Comparison of ENCODE assay signal across 10 mouse cellular contexts in genomic region chr9:74854073-74854591, GRCm38 (mm10). TPM values are rescaled to one million over a fixed set of nuclear protein-coding genes. Genes with fewer than 3 reads are reported as not detected.
DNase-seq lines count a peak whose midpoint lies in the region; ATAC-seq and TF ChIP-seq lines count a peak whose summit lies in the region.
"Had no signal": no experiment of that assay in that cellular context is flagged by ENCODE, and none has a peak within 500 bp of the region (broad histone marks: within the 10 kb centered on the region; RNA-seq: fewer than 3 reads in every experiment).

No protein-coding gene starts in this region.

- DNase-seq in liver, embryonic 11.5 days (ENCODE audit: low spot score): peak; percentile 39
- no peak for DNase-seq in liver
- DNase-seq in embryonic facial prominence, embryonic 10.5 days (ENCODE audit: low spot score): peak; percentile 59
- DNase-seq in hindbrain, postnatal 0 days (ENCODE audit: low spot score): no peak
- no peak for DNase-seq in spleen, postnatal 14 days (ENCODE audit: low spot score in 2 of 2)
- DNase-seq in heart, postnatal 36 days: no peak
- DNase-seq: heart, adult 18-20 months; kidney, adult 11 months; lung, adult 18-20 months had no signal

- H3K27me3 ChIP-seq in liver, embryonic 11.5 days (replicated peaks; ENCODE audit: control insufficient read depth, insufficient read depth, low read length): peaks cover 100% of the 10 kb centered on the region
- peaks cover 100% of the 10 kb centered on the region for H3K27me3 ChIP-seq in embryonic facial prominence, embryonic 10.5 days (replicated peaks; ENCODE audit: low read depth, poor library complexity, severe bottlenecking)
- H3K27me3 ChIP-seq in hindbrain, postnatal 0 days (ENCODE audit: insufficient read depth, low read length): peaks cover 84% of the 10 kb centered on the region
- H3K27me3 ChIP-seq in neural tube, embryonic 12.5 days (replicated peaks): peaks cover 96% of the 10 kb centered on the region

- ATAC-seq in liver, embryonic 11.5 days (replicated peaks; ENCODE audit: low FRiP score): peak; percentile 23; the same call in 1 of the 2 replicates
- ATAC-seq in hindbrain, postnatal 0 days: peak; percentile 41; the same call in 1 of the 2 replicates
- no peak; the same call in 1 of the 2 replicates for ATAC-seq in neural tube, embryonic 12.5 days (ENCODE audit: low FRiP score, low read depth)

- H3K27ac ChIP-seq in liver, embryonic 11.5 days (ENCODE audit: low read depth, low read length): no peak overlapping the region
- H3K27ac ChIP-seq in embryonic facial prominence, embryonic 10.5 days (replicated peaks): no peak overlapping the region
- H3K27ac ChIP-seq in hindbrain, postnatal 0 days: no peak overlapping the region
- H3K27ac ChIP-seq in neural tube, embryonic 12.5 days: no peak overlapping the region

- intact Hi-C loops in heart, postnatal 36 days (cut with DNase I): no loop called here

- peak overlapping the region; percentile 12; the same call in 1 of the 2 replicates for H3K9ac ChIP-seq in liver, embryonic 11.5 days (ENCODE audit: low read depth, low read length)
- no peak overlapping the region for H3K9ac ChIP-seq in hindbrain, postnatal 0 days (replicated peaks; ENCODE audit: low read length)
- H3K9ac ChIP-seq in neural tube, embryonic 12.5 days: no peak overlapping the region; the same call in 1 of the 2 replicates

- no peaks in the 10 kb centered on the region for H3K4me1 ChIP-seq in liver, embryonic 11.5 days (replicated peaks; ENCODE audit: control insufficient read depth, insufficient read depth, low read length)
- peaks cover 15% of the 10 kb centered on the region for H3K4me1 ChIP-seq in embryonic facial prominence, embryonic 10.5 days
- peaks cover 3% of the 10 kb centered on the region; the same call in 1 of the 2 replicates for H3K4me1 ChIP-seq in hindbrain, postnatal 0 days (ENCODE audit: insufficient read depth, low read length)
- H3K4me1 ChIP-seq in neural tube, embryonic 12.5 days: peaks cover 13% of the 10 kb centered on the region

- no peak for TF ChIP-seq CTCF in hindbrain, postnatal 0 days (IDR thresholded peaks at IDR 0.05; ENCODE audit: low read depth)

- H3K9me3 ChIP-seq in liver, embryonic 11.5 days (ENCODE audit: control insufficient read depth, low read length): no peaks in the 10 kb centered on the region
- no peaks in the 10 kb centered on the region for H3K9me3 ChIP-seq in embryonic facial prominence, embryonic 10.5 days
- no peaks in the 10 kb centered on the region for H3K9me3 ChIP-seq in hindbrain, postnatal 0 days (ENCODE audit: low read length)
- no peaks in the 10 kb centered on the region for H3K9me3 ChIP-seq in neural tube, embryonic 12.5 days

- no peaks in the 10 kb centered on the region for H3K36me3 ChIP-seq in liver, embryonic 11.5 days (ENCODE audit: control insufficient read depth, insufficient read depth, low read length)
- H3K36me3 ChIP-seq in embryonic facial prominence, embryonic 10.5 days (replicated peaks): no peaks in the 10 kb centered on the region
- no peaks in the 10 kb centered on the region for H3K36me3 ChIP-seq in hindbrain, postnatal 0 days (ENCODE audit: insufficient read depth, low read length)
- H3K36me3 ChIP-seq in neural tube, embryonic 12.5 days: no peaks in the 10 kb centered on the region

- no peak overlapping the region for H3K4me3 ChIP-seq in liver, embryonic 11.5 days (ENCODE audit: low read depth, low read length)
- H3K4me3 ChIP-seq in embryonic facial prominence, embryonic 10.5 days: peak overlapping the region; percentile 9; the same call in 1 of the 2 replicates
- H3K4me3 ChIP-seq in hindbrain, postnatal 0 days (ENCODE audit: low read length): no peak overlapping the region
- H3K4me3 ChIP-seq in neural tube, embryonic 12.5 days: no peak overlapping the region

- peak overlapping the region; percentile 21 for H3K4me2 ChIP-seq in liver, embryonic 11.5 days
- H3K4me2 ChIP-seq in hindbrain, postnatal 0 days (ENCODE audit: low read depth, low read length): no peak overlapping the region
- H3K4me2 ChIP-seq in neural tube, embryonic 12.5 days (replicated peaks): 0 out of 2 replicates have a peak overlapping the region, but pooled peaks have one; percentile 12

- 3% methylated on average over 25 of the region's 25 CpGs for WGBS in liver, embryonic 11.5 days
- under 1% methylated on average over 25 of the region's 25 CpGs for WGBS in embryonic facial prominence, embryonic 10.5 days
- WGBS in hindbrain, postnatal 0 days: under 1% methylated on average over 25 of the region's 25 CpGs
- 1% methylated on average over 25 of the region's 25 CpGs for WGBS in neural tube, embryonic 12.5 days

RNA-seq across cellular contexts. Expression of gene Onecut1, which starts 7.6 kb away (rescaled TPM):
- 3.4 and 4.1 TPM in 2 replicates for polyA plus RNA-seq in liver, embryonic 11.5 days (2014; fragmentation: Nextera tagmentation; extraction: Ambion mirVana)
- 2.9 and 4.2 TPM in 2 replicates for polyA plus RNA-seq in embryonic facial prominence, embryonic 10.5 days (2016; fragmentation: Nextera tagmentation; extraction: Ambion mirVana)
- 2.6 and 4.2 TPM in 2 replicates for total RNA-seq in hindbrain, postnatal 0 days (2014; rRNA removed)
- polyA plus RNA-seq in hindbrain, postnatal 0 days (2015; fragmentation: Nextera tagmentation; extraction: Ambion mirVana): 1.9 and 2.6 TPM in 2 replicates
- polyA plus RNA-seq in neural tube, embryonic 12.5 days (2016; fragmentation: Nextera tagmentation; extraction: Ambion mirVana): 7.3 and 7.7 TPM in 2 replicates
- total RNA-seq in heart, postnatal 36 days (2021): not detected
- total RNA-seq: heart, adult 18-20 months had no signal

Comparison
In these comparisons a context has a peak if more than half of its experiments do, and no peak if none do; other contexts are left out.
1. DNase-seq: peak in liver, embryonic 11.5 days (single experiment) and embryonic facial prominence, embryonic 10.5 days (single experiment); none in liver (single experiment), hindbrain, postnatal 0 days (single experiment), spleen, postnatal 14 days (0 of 2) and heart, postnatal 36 days (0 of 2).